Mouse (Mus musculus): ENCODE results near the gene Tspo2. TPM values are rescaled to one million over a fixed set of nuclear protein-coding genes. Genes with fewer than 3 reads are reported as not detected.
A peak's percentile ranks its signal among the peaks of the same experiment; 100 is the strongest.

Gene Tspo2
- polyA plus RNA-seq, 1 experiment = 0.41 TPM

- H3K4me3 ChIP-seq (ENCODE audit: insufficient read depth, low read depth, low read length) = no peak overlapping the region
- no peak for DNase-seq
- peak overlapping the region; percentile 69; the same call in 1 of the 2 replicates for H3K27ac ChIP-seq (ENCODE audit: insufficient read depth, low read depth, low read length)
- no peaks in the 10 kb centered on the region for H3K27me3 ChIP-seq (replicated peaks; ENCODE audit: control insufficient read depth, insufficient read depth, low read length)
- WGBS = 33% methylated on average over 1 of the region's 1 CpGs
- H3K4me1 ChIP-seq (ENCODE audit: control insufficient read depth, insufficient read depth, low read length) = peaks cover 23% of the 10 kb centered on the region
- H3K36me3 ChIP-seq (ENCODE audit: control insufficient read depth, insufficient read depth, low read length) = peaks cover 1% of the 10 kb centered on the region; the same call in 1 of the 2 replicates
- no peak for TF ChIP-seq CTCF (conservative IDR thresholded peaks at IDR 0.05; ENCODE audit: insufficient read depth, insufficient read length, low read depth, low read length)
- TF ChIP-seq POLR2A (IDR thresholded peaks at IDR 0.05; ENCODE audit: low read depth, low read length) = no peak
Observed at GRCm38 (mm10) chr17:48418781-48419180, 32.5 kb downstream of the Tspo2 start.

GRCm38 (mm10) chr17:48418174-48418573 lies 33.1 kb downstream of the Tspo2 start:
- peak overlapping the region; percentile 44 for H3K4me3 ChIP-seq (ENCODE audit: insufficient read depth, low read depth, low read length)
- DNase-seq = peak; percentile 72
- 9% methylated on average over 7 of the region's 7 CpGs for WGBS
- TF ChIP-seq CTCF (conservative IDR thresholded peaks at IDR 0.05; ENCODE audit: insufficient read depth, insufficient read length, low read depth, low read length) (no peak), POLR2A (IDR thresholded peaks at IDR 0.05; ENCODE audit: low read depth, low read length) (no peak)
- H3K36me3 ChIP-seq (ENCODE audit: control insufficient read depth, insufficient read depth, low read length) = peaks cover 1% of the 10 kb centered on the region; the same call in 1 of the 2 replicates
- peak overlapping the region; percentile 69 for H3K27ac ChIP-seq (ENCODE audit: insufficient read depth, low read depth, low read length)
- H3K4me1 ChIP-seq (ENCODE audit: control insufficient read depth, insufficient read depth, low read length) = peaks cover 21% of the 10 kb centered on the region
- H3K27me3 ChIP-seq (replicated peaks; ENCODE audit: control insufficient read depth, insufficient read depth, low read length) = no peaks in the 10 kb centered on the region

- 68% methylated on average over 6 of the region's 6 CpGs for WGBS
- no peak overlapping the region; the same call in 1 of the 2 replicates for H3K27ac ChIP-seq (ENCODE audit: insufficient read depth, low read depth, low read length)
Observed at GRCm38 (mm10) chr17:48417521-48417920, 33.8 kb downstream of the Tspo2 start.

GRCm38 (mm10) chr17:48416425-48417195 lies 34.7 kb downstream of the Tspo2 start:
- 75% methylated on average over 14 of the region's 14 CpGs for WGBS
- Histone ChIP-seq H3K4me3 (ENCODE audit: insufficient read depth, low read depth, low read length) (no peak overlapping the region), H3K36me3 (ENCODE audit: control insufficient read depth, insufficient read depth, low read length) (peaks cover 1% of the 10 kb centered on the region; the same call in 1 of the 2 replicates), H3K4me1 (ENCODE audit: control insufficient read depth, insufficient read depth, low read length) (peaks cover 21% of the 10 kb centered on the region), H3K27ac (ENCODE audit: insufficient read depth, low read depth, low read length) (no peak overlapping the region), H3K27me3 (replicated peaks; ENCODE audit: control insufficient read depth, insufficient read depth, low read length) (no peaks in the 10 kb centered on the region)
- TF ChIP-seq POLR2A (IDR thresholded peaks at IDR 0.05; ENCODE audit: low read depth, low read length) = no peak
- peak; percentile 66 for TF ChIP-seq CTCF (conservative IDR thresholded peaks at IDR 0.05; ENCODE audit: insufficient read depth, insufficient read length, low read depth, low read length)
- peak; percentile 76 for DNase-seq

More at GRCm38 (mm10) chr17:48417521-48417920, 33.8 kb downstream of the Tspo2 start:
- H3K36me3 ChIP-seq (ENCODE audit: control insufficient read depth, insufficient read depth, low read length) = peaks cover 1% of the 10 kb centered on the region; the same call in 1 of the 2 replicates
- H3K4me1 ChIP-seq (ENCODE audit: control insufficient read depth, insufficient read depth, low read length) = peaks cover 21% of the 10 kb centered on the region
- TF ChIP-seq POLR2A (IDR thresholded peaks at IDR 0.05; ENCODE audit: low read depth, low read length) (no peak), CTCF (conservative IDR thresholded peaks at IDR 0.05; ENCODE audit: insufficient read depth, insufficient read length, low read depth, low read length) (no peak)
- H3K27me3 ChIP-seq (replicated peaks; ENCODE audit: control insufficient read depth, insufficient read depth, low read length) = no peaks in the 10 kb centered on the region
- DNase-seq = no peak
- no peak overlapping the region for H3K4me3 ChIP-seq (ENCODE audit: insufficient read depth, low read depth, low read length)

- Histone ChIP-seq H3K4me1 (ENCODE audit: control insufficient read depth, insufficient read depth, low read length) (peaks cover 24% of the 10 kb centered on the region), H3K27me3 (replicated peaks; ENCODE audit: control insufficient read depth, insufficient read depth, low read length) (no peaks in the 10 kb centered on the region), H3K4me3 (ENCODE audit: insufficient read depth, low read depth, low read length) (no peak overlapping the region), H3K36me3 (ENCODE audit: control insufficient read depth, insufficient read depth, low read length) (peaks cover 1% of the 10 kb centered on the region; the same call in 1 of the 2 replicates), H3K27ac (ENCODE audit: insufficient read depth, low read depth, low read length) (no peak overlapping the region; the same call in 1 of the 2 replicates)
- WGBS = 57% methylated on average over 7 of the region's 7 CpGs
- no peak for DNase-seq
- no peak for TF ChIP-seq POLR2A (IDR thresholded peaks at IDR 0.05; ENCODE audit: low read depth, low read length)
- no peak for TF ChIP-seq CTCF (conservative IDR thresholded peaks at IDR 0.05; ENCODE audit: insufficient read depth, insufficient read length, low read depth, low read length)
Observed at GRCm38 (mm10) chr17:48416011-48416410, 35.3 kb downstream of the Tspo2 start.

- no peak for TF ChIP-seq POLR2A (IDR thresholded peaks at IDR 0.05; ENCODE audit: low read depth, low read length)
- no peak for TF ChIP-seq CTCF (conservative IDR thresholded peaks at IDR 0.05; ENCODE audit: insufficient read depth, insufficient read length, low read depth, low read length)
- H3K4me1 ChIP-seq (ENCODE audit: control insufficient read depth, insufficient read depth, low read length) = peaks cover 3% of the 10 kb centered on the region; the same call in 1 of the 2 replicates
- no peak overlapping the region for H3K4me3 ChIP-seq (ENCODE audit: insufficient read depth, low read depth, low read length)
- 20% methylated on average over 8 of the region's 8 CpGs for WGBS
- peak overlapping the region; percentile 50; the same call in 1 of the 2 replicates for H3K27ac ChIP-seq (ENCODE audit: insufficient read depth, low read depth, low read length)
- H3K27me3 ChIP-seq (replicated peaks; ENCODE audit: control insufficient read depth, insufficient read depth, low read length) = no peaks in the 10 kb centered on the region
- no peak for DNase-seq
- H3K36me3 ChIP-seq (ENCODE audit: control insufficient read depth, insufficient read depth, low read length) = peaks cover 1% of the 10 kb centered on the region; the same call in 1 of the 2 replicates
Observed at GRCm38 (mm10) chr17:48411241-48411640, 40.1 kb downstream of the Tspo2 start.

- no peaks in the 10 kb centered on the region for H3K27me3 ChIP-seq (replicated peaks; ENCODE audit: control insufficient read depth, insufficient read depth, low read length)
- no peak for TF ChIP-seq POLR2A (IDR thresholded peaks at IDR 0.05; ENCODE audit: low read depth, low read length)
- no peak for TF ChIP-seq CTCF (conservative IDR thresholded peaks at IDR 0.05; ENCODE audit: insufficient read depth, insufficient read length, low read depth, low read length)
- peak overlapping the region; percentile 85 for H3K27ac ChIP-seq (ENCODE audit: insufficient read depth, low read depth, low read length)
- WGBS = under 1% methylated on average over 13 of the region's 13 CpGs
- H3K4me3 ChIP-seq (ENCODE audit: insufficient read depth, low read depth, low read length) = peak overlapping the region; percentile 78
- DNase-seq = no peak
- peaks cover 3% of the 10 kb centered on the region; the same call in 1 of the 2 replicates for H3K4me1 ChIP-seq (ENCODE audit: control insufficient read depth, insufficient read depth, low read length)
- peaks cover 1% of the 10 kb centered on the region; the same call in 1 of the 2 replicates for H3K36me3 ChIP-seq (ENCODE audit: control insufficient read depth, insufficient read depth, low read length)
Observed at GRCm38 (mm10) chr17:48410299-48410785, 41.0 kb downstream of the Tspo2 start.
